Mouse (Mus musculus) embryonic facial prominence, embryonic 15.5 days (tissue): ENCODE measurements around the gene Gm10717. TPM values are rescaled to one million over a fixed set of nuclear protein-coding genes. Genes with fewer than 3 reads are reported as not detected.
"Not testable (repeated sequence)": the region's sequence is repeated elsewhere in the genome, so short reads cannot be mapped to it uniquely, and the experiment has no call there.

Experiments
- ATAC-seq: fragments of 200-750 bp; cut with Nextera tagmentation; 2 replicates; pipeline ENCODE4 v1.8.0; 2017; ENCODE audit warnings: low read depth, moderate TSS enrichment; ENCODE audit not compliant: insufficient number of reproducible peaks, low FRiP score, low TSS enrichment
- H3K27ac ChIP-seq: fragments of 300-500 bp; sonication (generic); replicated peaks from 2 replicates; pipeline ENCODE4 v1.5.1; 2015; ENCODE audit warnings: mild to moderate bottlenecking, inconsistent platforms
- H3K27me3 ChIP-seq: fragments of 300-500 bp; sonication (generic); 2 replicates; pipeline ENCODE4 v1.6.1; 2015; ENCODE audit warnings: inconsistent platforms
- H3K36me3 ChIP-seq: fragments of 300-500 bp; sonication (generic); 2 replicates; pipeline ENCODE4 v1.6.1; 2015; ENCODE audit warnings: mild to moderate bottlenecking, inconsistent platforms
- H3K4me1 ChIP-seq: fragments of 300-500 bp; sonication (generic); 2 replicates; pipeline ENCODE4 v1.6.1; 2015; ENCODE audit warnings: inconsistent platforms
- H3K4me2 ChIP-seq: fragments of 300-500 bp; sonication (generic); replicated peaks from 2 replicates; pipeline ENCODE4 v1.6.1; 2015; ENCODE audit warnings: mild to moderate bottlenecking, inconsistent platforms
- H3K4me3 ChIP-seq: fragments of 300-500 bp; sonication (generic); replicated peaks from 2 replicates; pipeline ENCODE4 v1.5.1; 2015; ENCODE audit warnings: mild to moderate bottlenecking, inconsistent platforms
- H3K9ac ChIP-seq: fragments of 300-500 bp; sonication (generic); 2 replicates; pipeline ENCODE4 v1.6.1; 2015; ENCODE audit warnings: inconsistent platforms
- H3K9me3 ChIP-seq: fragments of 300-500 bp; sonication (generic); replicated peaks from 2 replicates; pipeline ENCODE4 v1.6.1; 2016; ENCODE audit warnings: inconsistent platforms
- WGBS: fragments of 180-500 bp; shearing (Covaris S2); methylation state at CpG from one replicate; pipeline ENCODE4 v1.1.7; 2015; 5-methylcytosine and 5-hydroxymethylcytosine counted together
- microRNA-seq: library from miRNA; unstranded; fragments of <30 nt; microRNA quantifications from one replicate; pipeline ENCODE4, GENCODE M21; 2016; ENCODE audit warnings: borderline number of aligned reads
- polyA plus RNA-seq: library from polyadenylated mRNA; unstranded; fragments of >200 nt; fragmentation: Nextera tagmentation; extraction: Ambion mirVana; gene quantifications from 2 replicates; pipeline ENCODE4 v1.2.1, GENCODE M21; 2015

Gene Gm10717
- polyA plus RNA-seq, 1 experiment from 2014 or later: not detected

DNA sequence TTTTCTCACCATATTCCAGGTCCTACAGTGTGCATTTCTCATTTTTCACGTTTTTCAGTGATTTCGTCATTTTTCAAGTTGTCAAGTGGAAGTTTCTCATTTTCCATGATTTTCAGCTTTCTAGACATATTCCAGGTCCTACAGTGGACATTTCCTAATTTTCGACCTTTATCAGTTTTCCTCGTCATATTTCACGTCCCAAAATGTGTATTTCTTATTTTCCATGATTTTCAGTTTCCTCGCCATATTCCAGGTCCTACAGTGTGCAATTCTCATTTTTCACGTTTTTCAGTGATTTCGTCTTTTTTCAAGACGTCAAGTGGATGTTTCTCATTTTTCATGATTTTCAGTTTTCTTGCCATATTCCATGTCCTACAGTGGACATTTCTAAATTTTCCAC, 2.0 kb downstream of the Gm10717 start:
- not testable (repeated sequence) for H3K9me3 ChIP-seq, H3K27me3 ChIP-seq, H3K4me1 ChIP-seq, H3K36me3 ChIP-seq, H3K4me3 ChIP-seq, H3K4me2 ChIP-seq, H3K9ac ChIP-seq, H3K27ac ChIP-seq
- ATAC-seq: 0 out of 2 replicates have a peak, but pooled peaks have one; percentile 1
- WGBS: 69% methylated on average over 9 of the region's 9 CpGs

DNA sequence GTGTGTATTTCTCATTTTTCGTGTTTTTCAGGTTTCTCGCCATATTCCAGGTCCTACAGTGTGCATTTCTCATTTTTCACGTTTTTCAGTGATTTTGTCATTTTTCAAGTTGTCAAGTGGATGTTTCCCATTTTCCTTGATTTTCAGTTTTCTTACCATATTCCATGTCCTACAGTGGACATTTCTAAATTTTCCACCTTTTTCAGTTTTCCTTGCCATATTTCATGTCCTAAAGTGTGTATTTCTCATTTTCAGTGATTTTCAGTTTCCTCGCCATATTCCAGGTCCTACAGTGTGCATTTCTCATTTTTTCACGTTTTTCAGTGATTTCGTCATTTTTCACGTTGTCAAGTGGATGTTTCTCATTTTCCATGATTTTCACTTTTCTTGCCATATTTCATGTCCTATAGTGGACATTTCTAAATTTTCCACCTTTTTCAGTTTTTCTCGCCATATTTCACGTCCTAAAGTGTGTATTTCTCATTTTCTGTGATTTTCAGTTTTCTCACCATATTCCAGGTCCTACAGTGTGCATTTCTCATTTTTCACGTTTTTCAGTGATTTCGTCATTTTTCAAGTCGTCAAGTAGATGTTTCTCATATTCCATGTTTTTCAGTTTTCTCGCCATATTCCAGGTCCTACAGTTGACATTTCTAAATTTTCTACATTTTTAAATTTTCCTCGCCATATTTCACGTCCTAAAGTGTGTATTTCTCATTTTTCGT, 4.2 kb downstream of the Gm10717 start:
- not testable (repeated sequence) for H3K27me3 ChIP-seq, H3K9ac ChIP-seq, H3K4me1 ChIP-seq, H3K9me3 ChIP-seq, ATAC-seq, H3K27ac ChIP-seq, H3K4me3 ChIP-seq, H3K4me2 ChIP-seq, H3K36me3 ChIP-seq
- 64% methylated on average over 14 of the region's 16 CpGs for WGBS

DNA sequence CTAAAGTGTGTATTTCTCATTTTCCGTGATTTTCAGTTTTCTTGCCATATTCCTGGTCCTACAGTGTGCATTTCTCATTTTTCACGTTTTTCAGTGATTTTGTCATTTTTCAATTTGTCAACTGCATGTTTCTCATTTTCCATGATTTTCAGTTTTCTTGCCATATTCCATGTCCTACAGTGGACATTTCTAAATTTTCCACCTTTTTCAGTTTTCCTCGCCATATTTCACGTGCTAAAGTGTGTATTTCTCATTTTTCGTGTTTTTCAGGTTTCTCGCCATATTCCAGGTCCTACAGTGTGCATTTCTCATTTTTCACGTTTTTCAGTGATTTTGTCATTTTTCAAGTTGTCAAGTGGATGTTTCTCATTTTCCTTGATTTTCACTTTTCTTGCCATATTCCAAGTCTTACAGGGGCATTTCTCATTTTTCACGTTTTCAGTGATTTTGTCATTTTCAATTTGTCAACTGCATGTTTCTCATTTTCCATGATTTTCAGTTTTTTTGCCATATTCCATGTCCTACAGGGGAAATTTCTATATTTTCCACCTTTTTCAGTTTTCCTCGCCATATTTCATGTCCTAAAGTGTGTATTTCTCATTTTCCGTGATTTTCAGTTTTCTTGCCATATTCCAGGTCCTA, 5.6 kb downstream of the Gm10717 start:
- H3K36me3 ChIP-seq, H3K27ac ChIP-seq, H3K27me3 ChIP-seq, H3K9ac ChIP-seq, H3K4me3 ChIP-seq, H3K4me1 ChIP-seq, H3K4me2 ChIP-seq, H3K9me3 ChIP-seq: not testable (repeated sequence)
- peak; percentile 58; the same call in 1 of the 2 replicates for ATAC-seq
- 80% methylated on average over 4 of the region's 10 CpGs for WGBS

DNA sequence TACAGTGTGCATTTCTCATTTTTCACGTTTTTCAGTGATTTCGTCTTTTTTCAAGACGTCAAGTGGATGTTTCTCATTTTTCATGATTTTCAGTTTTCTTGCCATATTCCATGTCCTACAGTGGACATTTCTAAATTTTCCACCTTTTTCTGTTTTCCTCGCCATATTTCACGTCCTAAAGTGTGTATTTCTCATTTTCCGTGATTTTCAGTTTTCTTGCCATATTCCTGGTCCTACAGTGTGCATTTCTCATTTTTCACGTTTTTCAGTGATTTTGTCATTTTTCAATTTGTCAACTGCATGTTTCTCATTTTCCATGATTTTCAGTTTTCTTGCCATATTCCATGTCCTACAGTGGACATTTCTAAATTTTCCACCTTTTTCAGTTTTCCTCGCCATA, 9.1 kb downstream of the Gm10717 start, which contains the start of gene Gm17535:
Gene Gm17535 (plus strand): TSS at position 301 of the 400 bp plus-strand sequence.
- H3K27me3 ChIP-seq, H3K27ac ChIP-seq, H3K9me3 ChIP-seq, H3K4me1 ChIP-seq, H3K4me2 ChIP-seq, ATAC-seq, H3K9ac ChIP-seq, H3K4me3 ChIP-seq, H3K36me3 ChIP-seq: not testable (repeated sequence)
- 43% methylated on average over 1 of the region's 8 CpGs for WGBS

DNA sequence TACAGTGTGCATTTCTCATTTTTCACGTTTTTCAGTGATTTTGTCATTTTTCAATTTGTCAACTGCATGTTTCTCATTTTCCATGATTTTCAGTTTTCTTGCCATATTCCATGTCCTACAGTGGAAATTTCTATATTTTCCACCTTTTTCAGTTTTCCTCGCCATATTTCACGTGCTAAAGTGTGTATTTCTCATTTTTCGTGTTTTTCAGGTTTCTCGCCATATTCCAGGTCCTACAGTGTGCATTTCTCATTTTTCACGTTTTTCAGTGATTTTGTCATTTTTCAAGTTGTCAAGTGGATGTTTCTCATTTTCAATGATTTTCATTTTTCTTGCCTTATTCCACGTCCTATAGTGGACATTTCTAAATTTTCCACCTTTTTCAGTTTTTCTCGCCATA, 11.4 kb downstream of the Gm10717 start, which contains the start of gene Gm10715:
Gene Gm10715 (plus strand): TSS at position 301 of the 400 bp plus-strand sequence.
- not testable (repeated sequence) for H3K27me3 ChIP-seq, H3K27ac ChIP-seq, H3K4me2 ChIP-seq, H3K4me3 ChIP-seq, ATAC-seq, H3K36me3 ChIP-seq, H3K9me3 ChIP-seq, H3K4me1 ChIP-seq, H3K9ac ChIP-seq
- 75% methylated on average over 8 of the region's 8 CpGs for WGBS

DNA sequence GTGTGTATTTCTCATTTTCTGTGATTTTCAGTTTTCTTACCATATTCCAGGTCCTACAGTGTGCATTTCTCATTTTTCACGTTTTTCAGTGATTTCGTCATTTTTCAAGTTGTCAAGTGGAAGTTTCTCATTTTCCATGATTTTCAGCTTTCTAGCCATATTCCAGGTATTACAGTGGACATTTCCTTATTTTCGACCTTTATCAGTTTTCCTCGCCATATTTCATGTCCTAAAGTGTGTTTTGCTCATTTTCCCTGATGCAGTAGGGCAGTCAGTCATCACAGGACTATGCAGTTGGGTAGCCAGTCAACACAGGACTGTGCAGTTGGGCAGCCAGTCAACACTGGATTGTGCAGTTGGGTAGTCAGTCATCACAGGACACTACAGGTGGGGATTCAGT, 12.9 kb downstream of the Gm10717 start:
- not testable (repeated sequence) for H3K9me3 ChIP-seq, H3K36me3 ChIP-seq, H3K27me3 ChIP-seq, ATAC-seq, H3K9ac ChIP-seq, H3K4me2 ChIP-seq, H3K4me1 ChIP-seq, H3K4me3 ChIP-seq, H3K27ac ChIP-seq
- 63% methylated on average over 4 of the region's 4 CpGs for WGBS

Small RNAs within 50 kb of the gene (microRNA-seq; reads per million reads assigned to microRNA genes)
- gene Mir101c: not detected

Other genes with a start within 250 kb of the Gm10717 start
- gene Gm10722, start 24.5 kb upstream of the Gm10717 start, polyA plus RNA-seq: not detected in 2 replicates
- not detected in 2 replicates for gene Gm11168, start 22.1 kb upstream of the Gm10717 start, polyA plus RNA-seq
- gene Gm10721, start 12.3 kb upstream of the Gm10717 start, polyA plus RNA-seq: not detected in 2 replicates
- not detected in 2 replicates for gene Gm10720, start 9.8 kb upstream of the Gm10717 start, polyA plus RNA-seq
- gene Gm10719, start 8.0 kb upstream of the Gm10717 start, polyA plus RNA-seq: not detected in 2 replicates
- gene Gm10718, start 1.9 kb upstream of the Gm10717 start, polyA plus RNA-seq: 0.47 TPM in 1 of 2 replicates, not detected in the other
- gene Gm17535, start 9.2 kb downstream of the Gm10717 start, polyA plus RNA-seq: not detected in 2 replicates
- gene Gm10715, start 11.5 kb downstream of the Gm10717 start, polyA plus RNA-seq: not detected in 2 replicates